Mouse (Mus musculus) limb, embryonic 14.5 days (tissue): ENCODE data around the gene Tubgcp5. TPM values are rescaled to one million over a fixed set of nuclear protein-coding genes. Genes with fewer than 3 reads are reported as not detected.

Experiments
- ATAC-seq: fragments of 200-750 bp; cut with Nextera tagmentation; 2 replicates; pipeline ENCODE4 v1.8.0; 2017; ENCODE audit warnings: low read depth, moderate number of reproducible peaks, moderate TSS enrichment; ENCODE audit not compliant: low FRiP score
- DNase-seq: peaks from one replicate; pipeline ENCODE4 v3.0.0-alpha.2; 2015; ENCODE audit warnings: low spot score
- H3K27ac ChIP-seq: fragments of 300-500 bp; sonication (generic); replicated peaks from 2 replicates; pipeline ENCODE4 v1.5.1; 2014; ENCODE audit warnings: low read depth, mild to moderate bottlenecking, low read length, moderate library complexity, mixed read lengths
- H3K27me3 ChIP-seq: fragments of 300-500 bp; sonication (generic); 2 replicates; pipeline ENCODE4 v1.6.1; 2014; ENCODE audit warnings: low read length, mixed read lengths; ENCODE audit not compliant: control insufficient read depth, insufficient read depth
- H3K36me3 ChIP-seq: fragments of 300-500 bp; sonication (generic); 2 replicates; pipeline ENCODE4 v1.6.1; 2014; ENCODE audit warnings: mild to moderate bottlenecking, low read length, moderate library complexity, mixed read lengths; ENCODE audit not compliant: control insufficient read depth, insufficient read depth
- H3K4me1 ChIP-seq: fragments of 300-500 bp; sonication (generic); 2 replicates; pipeline ENCODE4 v1.6.1; 2014; ENCODE audit warnings: antibody characterized with exemption, low read length, mixed read lengths; ENCODE audit not compliant: control insufficient read depth, insufficient read depth
- H3K4me2 ChIP-seq: fragments of 300-500 bp; sonication (generic); replicated peaks from 2 replicates; pipeline ENCODE4 v1.6.1; 2014; ENCODE audit warnings: low read depth, mild to moderate bottlenecking, low read length, moderate library complexity; ENCODE audit not compliant: severe bottlenecking
- H3K4me3 ChIP-seq: fragments of 300-500 bp; sonication (generic); replicated peaks from 2 replicates; pipeline ENCODE4 v1.5.1; 2014; ENCODE audit warnings: low read length
- H3K9ac ChIP-seq: fragments of 300-500 bp; sonication (generic); 2 replicates; pipeline ENCODE4 v1.6.1; 2014; ENCODE audit warnings: mild to moderate bottlenecking, low read depth, low read length, moderate library complexity; ENCODE audit not compliant: severe bottlenecking
- H3K9me3 ChIP-seq: fragments of 300-500 bp; sonication (generic); 2 replicates; pipeline ENCODE4 v1.6.1; 2016; ENCODE audit warnings: low read length; ENCODE audit not compliant: control insufficient read depth
- POLR2A ChIP-seq: fragments of 200-500 bp; IDR thresholded peaks from 2 replicates; pipeline ENCODE4 v1.8.0; 2012; ENCODE audit warnings: inconsistent platforms, mild to moderate bottlenecking, moderate library complexity, borderline replicate concordance; ENCODE audit not compliant: insufficient read depth, insufficient read length; ENCODE audit errors: extremely low read depth
- WGBS: fragments of 180-500 bp; shearing (Covaris S2); extraction: QIAGEN DNeasy Blood & Tissue Kit; methylation state at CpG from one replicate; pipeline ENCODE4 v1.1.7; 2014; 5-methylcytosine and 5-hydroxymethylcytosine counted together
- polyA plus RNA-seq, 2 experiments: library from polyadenylated mRNA; depleted of rRNA in 1 of 2; stranded (reverse) in 1 of 2; unstranded in 1 of 2; fragments of >200 nt; fragmentation: Nextera tagmentation in 1 of 2; extraction: Ambion mirVana in 1 of 2; gene quantifications; 2 replicates each; pipeline versions ENCODE4 v1.2.1 to v1.2.3; 2012 to 2014

The Tubgcp5 gene
- polyA plus RNA-seq, 2 experiments = 26.4 to 33.1 TPM

DNA sequence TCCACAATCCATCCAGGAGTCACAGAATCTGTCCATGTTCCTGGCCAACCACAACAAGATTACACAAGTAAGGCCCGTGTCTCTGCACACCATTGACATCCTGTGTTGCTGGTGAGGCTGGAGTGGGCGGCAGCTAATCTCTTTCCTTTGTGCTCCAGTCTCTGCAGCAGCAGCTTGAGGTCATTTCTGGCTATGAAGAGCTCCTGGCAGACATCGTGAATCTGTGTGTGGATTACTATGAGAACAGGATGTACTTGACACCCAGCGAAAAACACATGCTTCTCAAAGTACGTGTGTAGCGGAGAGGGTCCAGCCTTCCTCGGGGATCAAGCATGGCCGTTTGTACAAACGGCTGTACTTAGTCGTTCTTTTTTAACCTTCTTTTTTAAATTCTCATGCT is 83.8 kb downstream of the Tubgcp5 start:
- DNase-seq = no peak
- no peak overlapping the region for H3K27ac ChIP-seq
- no peaks in the 10 kb centered on the region for H3K4me1 ChIP-seq
- no peak overlapping the region for H3K4me3 ChIP-seq
- WGBS = 92% methylated on average over 10 of the region's 10 CpGs
- no peak overlapping the region for H3K9ac ChIP-seq
- TF ChIP-seq POLR2A = no peak
- H3K36me3 ChIP-seq = peaks cover 81% of the 10 kb centered on the region
- ATAC-seq = no peak
- no peak overlapping the region for H3K4me2 ChIP-seq
- H3K9me3 ChIP-seq = no peaks in the 10 kb centered on the region
- no peaks in the 10 kb centered on the region for H3K27me3 ChIP-seq

DNA sequence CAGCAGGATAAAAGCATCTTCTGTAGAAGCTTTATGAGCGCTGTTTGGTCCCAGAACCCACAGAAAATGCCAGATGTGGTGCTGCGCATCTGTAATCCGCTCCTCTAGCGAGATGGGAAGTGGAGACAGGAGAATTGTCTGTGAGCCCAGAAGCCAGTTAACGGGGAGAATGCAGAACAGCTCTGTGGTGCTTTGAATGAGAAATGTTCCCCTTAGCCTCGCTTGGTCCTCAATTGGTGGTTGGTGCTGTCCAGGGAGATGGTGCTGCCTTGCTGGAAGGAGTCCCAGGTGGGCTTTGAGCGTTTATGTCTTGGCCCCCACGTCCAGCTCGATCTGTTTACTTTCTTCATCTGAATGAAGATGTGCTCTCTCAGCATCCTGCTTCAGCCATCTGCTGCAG is 86.9 kb downstream of the Tubgcp5 start:
- peaks cover 65% of the 10 kb centered on the region for H3K36me3 ChIP-seq
- WGBS = 81% methylated on average over 9 of the region's 9 CpGs
- no peak for TF ChIP-seq POLR2A

More for the DNA sequence above, 86.9 kb downstream of the Tubgcp5 start:
- Histone ChIP-seq H3K27me3 (no peaks in the 10 kb centered on the region), H3K4me1 (no peaks in the 10 kb centered on the region), H3K9ac (no peak overlapping the region), H3K4me3 (no peak overlapping the region), H3K4me2 (no peak overlapping the region), H3K27ac (no peak overlapping the region), H3K9me3 (no peaks in the 10 kb centered on the region)
- no peak for DNase-seq
- ATAC-seq = no peak

Other genes starting within 250 kb of the Tubgcp5 start
- gene Siglech, start 26.0 kb upstream of the Tubgcp5 start, polyA plus RNA-seq (2012; rRNA removed) = 0.34 and 0.55 TPM in 2 replicates
- 0.43 and 0.50 TPM in 2 replicates for gene Siglech, start 26.0 kb upstream of the Tubgcp5 start, polyA plus RNA-seq (2014; fragmentation: Nextera tagmentation; extraction: Ambion mirVana)
- 53.2 and 55.6 TPM in 2 replicates for gene Cyfip1, start 47.6 kb downstream of the Tubgcp5 start, polyA plus RNA-seq (2012; rRNA removed)
- gene Cyfip1, start 47.6 kb downstream of the Tubgcp5 start, polyA plus RNA-seq (2014; fragmentation: Nextera tagmentation; extraction: Ambion mirVana) = 115 and 127 TPM in 2 replicates
- 24.4 and 25.3 TPM in 2 replicates for gene Nipa2, start 168.3 kb downstream of the Tubgcp5 start, polyA plus RNA-seq (2012; rRNA removed)
- gene Nipa2, start 168.3 kb downstream of the Tubgcp5 start, polyA plus RNA-seq (2014; fragmentation: Nextera tagmentation; extraction: Ambion mirVana) = 44.2 and 50.0 TPM in 2 replicates
- gene Nipa1, start 225.8 kb downstream of the Tubgcp5 start, polyA plus RNA-seq (2012; rRNA removed) = 7.1 and 8.4 TPM in 2 replicates
- gene Nipa1, start 225.8 kb downstream of the Tubgcp5 start, polyA plus RNA-seq (2014; fragmentation: Nextera tagmentation; extraction: Ambion mirVana) = 7.3 and 8.4 TPM in 2 replicates